Mouse (Mus musculus): ENCODE data around the gene 2610001J05Rik. TPM values are rescaled to one million over a fixed set of nuclear protein-coding genes. Genes with fewer than 3 reads are reported as not detected.
A peak's percentile ranks its signal among the peaks of the same experiment; 100 is the strongest.

Gene 2610001J05Rik
- total RNA-seq, 1 experiment from 2014 or later: 80.8 TPM

- ATAC-seq (replicated peaks in 1 of 2; ENCODE audit: insufficient read depth in 1 of 2, low FRiP score in 2 of 2, low TSS enrichment in 1 of 2, low read depth in 1 of 2, poor library complexity in 2 of 2, severe bottlenecking in 2 of 2): 0 out of 4 replicates have a peak, but pooled peaks of 1 of the 2 experiments have one; percentile 2
Measured at GRCm38 (mm10) chr6:13837916-13838676, 33.2 kb downstream of the 2610001J05Rik start.

GRCm38 (mm10) chr6:13836967-13837570, 34.2 kb downstream of the 2610001J05Rik start:
- no peak for ATAC-seq (replicated peaks in 1 of 2; ENCODE audit: insufficient read depth in 1 of 2, low FRiP score in 2 of 2, low TSS enrichment in 1 of 2, low read depth in 1 of 2, poor library complexity in 2 of 2, severe bottlenecking in 2 of 2)

GRCm38 (mm10) chr6:13835720-13836665, 35.3 kb downstream of the 2610001J05Rik start:
- no peak for ATAC-seq (replicated peaks in 1 of 2; ENCODE audit: insufficient read depth in 1 of 2, low FRiP score in 2 of 2, low TSS enrichment in 1 of 2, low read depth in 1 of 2, poor library complexity in 2 of 2, severe bottlenecking in 2 of 2)

- ATAC-seq (replicated peaks in 1 of 2; ENCODE audit: insufficient read depth in 1 of 2, low FRiP score in 2 of 2, low TSS enrichment in 1 of 2, low read depth in 1 of 2, poor library complexity in 2 of 2, severe bottlenecking in 2 of 2): no peak
Measured at GRCm38 (mm10) chr6:13832770-13833169, 38.5 kb downstream of the 2610001J05Rik start.

- no peak for ATAC-seq (replicated peaks in 1 of 2; ENCODE audit: insufficient read depth in 1 of 2, low FRiP score in 2 of 2, low TSS enrichment in 1 of 2, low read depth in 1 of 2, poor library complexity in 2 of 2, severe bottlenecking in 2 of 2)
Measured at GRCm38 (mm10) chr6:13828877-13829276, 42.4 kb downstream of the 2610001J05Rik start.

Other genes starting within 250 kb of the 2610001J05Rik start
- gene Bmt2, start 193.6 kb downstream of the 2610001J05Rik start, total RNA-seq (2017): 21.0 and 24.8 TPM in 2 replicates
- 0.31 and 0.55 TPM in 2 replicates for gene Gpr85, start 31.6 kb downstream of the 2610001J05Rik start, total RNA-seq (2017)